Mouse (Mus musculus) midbrain, embryonic 13.5 days (tissue): ENCODE data around the gene Myog. TPM values are rescaled to one million over a fixed set of nuclear protein-coding genes. Genes with fewer than 3 reads are reported as not detected.

Experiments used
- polyA plus RNA-seq: library from polyadenylated mRNA; unstranded; fragments of >200 nt; fragmentation: Nextera tagmentation; extraction: Ambion mirVana; gene quantifications from 2 replicates; pipeline ENCODE4 v1.2.1, GENCODE M21; 2015

The Myog gene
- polyA plus RNA-seq, 1 experiment from 2014 or later = not detected

Other genes with a start within 250 kb of the Myog start
- gene Btg2, start 210.9 kb upstream of the Myog start, polyA plus RNA-seq = 109 and 110 TPM in 2 replicates
- 0.09 and 0.27 TPM in 2 replicates for gene Chit1, start 178.7 kb upstream of the Myog start, polyA plus RNA-seq
- 2.6 and 3.2 TPM in 2 replicates for gene Chil1, start 107.8 kb upstream of the Myog start, polyA plus RNA-seq
- gene Mybph, start 96.5 kb upstream of the Myog start, polyA plus RNA-seq = 0.09 and 0.19 TPM in 2 replicates
- 4.6 TPM in 2 replicates for gene Adora1, start 54.6 kb upstream of the Myog start, polyA plus RNA-seq
- 6.5 and 7.0 TPM in 2 replicates for gene Ppfia4, start 42.9 kb downstream of the Myog start, polyA plus RNA-seq
- 128 TPM in 2 replicates for gene Tmem183a, start 72.0 kb downstream of the Myog start, polyA plus RNA-seq
- not detected in 2 replicates for gene 4933406M09Rik, start 96.0 kb downstream of the Myog start, polyA plus RNA-seq
- 16.9 and 18.2 TPM in 2 replicates for gene Cyb5r1, start 115.6 kb downstream of the Myog start, polyA plus RNA-seq
- gene Adipor1, start 125.4 kb downstream of the Myog start, polyA plus RNA-seq = 63.5 and 68.2 TPM in 2 replicates
- 32.1 and 32.3 TPM in 2 replicates for gene Klhl12, start 165.5 kb downstream of the Myog start, polyA plus RNA-seq
- gene Rabif, start 204.7 kb downstream of the Myog start, polyA plus RNA-seq = 54.9 and 59.4 TPM in 2 replicates